Mouse (Mus musculus) E14TG2a.4 (cell line): Measurements from ENCODE around the gene Mgat5b.

ENCODE experiments used
- CTCF ChIP-seq: conservative IDR thresholded peaks from 2 replicates; pipeline ENCODE4 v1.5.1; 2014; ENCODE audit warnings: low read length
- NANOG ChIP-seq: IDR thresholded peaks from 2 replicates; pipeline ENCODE4 v1.6.1; 2014; ENCODE audit warnings: borderline replicate concordance, low read length, mixed read lengths
- POU5F1 ChIP-seq: IDR thresholded peaks from 2 replicates; pipeline ENCODE4 v1.6.1; 2014; ENCODE audit warnings: low read length, borderline replicate concordance

- TF ChIP-seq CTCF (peak; percentile 48), NANOG (no peak), POU5F1 (no peak)
Measured at GRCm38 (mm10) chr11:117018410-117018809, 99.7 kb downstream of the Mgat5b start.
